Mouse (Mus musculus) adrenal gland, adult 8-10 months (tissue): ENCODE results near the gene Aadacl3. TPM values are rescaled to one million over a fixed set of nuclear protein-coding genes. Genes with fewer than 3 reads are reported as not detected.

ENCODE experiments used
- DNase-seq: peaks from one replicate; pipeline ENCODE4 v3.0.0; 2022
- total RNA-seq, 4 experiments: library from RNA; stranded (reverse); gene quantifications; 2 replicates each; pipeline ENCODE4 v1.2.4; 2022

Gene Aadacl3
- not detected for total RNA-seq

DNA sequence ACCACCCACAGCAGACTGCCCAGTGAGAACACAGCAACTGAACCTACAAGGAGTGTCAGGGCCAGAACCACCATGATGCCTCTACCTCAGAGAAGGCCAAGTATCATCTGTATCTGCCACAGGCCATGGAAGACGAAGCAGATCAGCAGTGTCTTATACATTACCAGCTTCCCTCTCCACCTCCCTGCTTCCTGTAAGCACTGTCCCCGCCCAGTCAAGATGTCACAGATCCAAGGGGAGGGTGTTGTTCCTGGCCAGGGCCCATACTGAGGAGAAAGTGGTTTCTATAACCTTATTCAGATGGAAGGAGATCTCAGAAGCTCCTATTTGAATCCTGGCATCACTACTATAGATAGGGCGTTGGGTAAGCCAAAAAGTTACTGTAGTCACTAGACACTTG lies at the start of gene Aadacl3:
TSS of gene Aadacl3 (minus strand) at position 101 of the 400 bp plus-strand sequence.
- DNase-seq = no peak

DNA sequence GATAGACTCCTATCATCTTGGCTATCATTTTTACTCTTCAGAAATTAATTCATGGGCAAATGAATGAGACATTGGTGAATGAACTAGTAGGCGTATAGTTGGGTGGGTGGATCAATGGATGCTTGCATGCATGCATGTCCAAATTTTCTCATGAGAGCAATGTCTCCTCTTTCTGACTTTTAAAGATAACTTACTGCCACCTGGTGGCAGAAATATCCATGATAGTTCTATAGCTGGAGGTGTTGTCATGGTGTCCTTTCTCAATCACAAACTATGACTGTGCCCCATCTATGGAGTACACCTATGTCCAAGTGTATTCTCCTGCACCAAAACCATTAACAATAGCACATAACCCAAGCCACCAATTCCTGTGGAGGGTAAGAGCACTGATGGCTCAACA lies 43.0 kb upstream of the Aadacl3 start:
- DNase-seq = no peak

DNA sequence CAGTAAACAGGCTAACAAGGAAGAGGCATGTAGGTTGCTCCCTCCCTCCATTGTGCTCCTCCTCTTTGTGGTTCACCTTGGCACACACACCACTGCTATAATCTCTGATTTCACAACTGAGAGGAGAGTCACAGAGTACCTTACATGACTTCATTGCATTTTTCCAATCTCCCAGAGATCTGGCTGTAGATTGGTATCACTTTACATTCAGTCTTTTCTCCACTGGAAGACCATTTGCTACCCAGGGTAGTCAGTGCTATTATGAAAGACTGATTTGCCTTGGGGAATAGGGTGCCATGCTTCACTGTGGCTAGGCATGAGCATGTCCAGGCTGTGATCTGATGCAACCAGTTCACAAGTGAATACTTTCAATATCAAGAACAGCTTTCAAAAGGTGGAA lies 29.8 kb upstream of the Aadacl3 start:
- no peak for DNase-seq

DNA sequence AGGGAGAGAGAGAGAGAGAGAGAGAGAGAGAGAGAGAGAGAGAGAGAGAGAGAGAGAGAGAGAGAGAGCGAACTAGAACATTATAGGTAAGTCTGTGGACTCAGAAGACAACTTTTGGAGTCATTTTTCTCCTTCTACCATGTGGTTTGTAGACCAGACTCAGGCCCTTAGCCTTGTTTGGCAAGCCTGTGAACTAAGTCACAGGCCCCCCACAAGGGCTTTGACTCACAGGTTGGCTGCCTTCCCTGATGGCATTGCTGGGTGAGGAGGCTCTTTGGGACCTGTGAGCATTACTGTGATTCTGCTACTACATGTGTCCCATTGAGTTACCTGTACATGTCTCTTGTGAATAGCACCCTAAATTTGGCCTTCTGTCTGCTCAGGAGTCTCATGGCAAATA lies 4.5 kb upstream of the Aadacl3 start:
- DNase-seq = no peak

DNA sequence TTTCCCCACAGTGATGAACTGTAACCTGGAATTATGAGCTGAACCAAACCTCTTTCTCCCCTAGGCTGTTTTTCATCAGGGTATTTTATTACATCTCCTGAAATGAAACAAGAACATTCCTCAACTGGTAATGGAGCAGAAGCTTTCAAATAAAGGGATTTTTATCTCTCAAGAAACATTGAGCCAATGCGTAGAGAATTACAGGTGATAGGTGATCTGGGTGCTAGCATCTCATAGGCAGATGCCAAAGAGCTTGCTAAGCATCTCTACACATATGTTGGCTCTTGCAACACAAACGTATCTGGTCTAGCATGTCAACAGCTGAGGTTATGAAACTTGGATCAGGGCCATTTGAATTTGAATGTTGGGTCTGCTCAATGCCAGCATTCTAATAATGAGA lies 1.6 kb upstream of the Aadacl3 start:
- no peak for DNase-seq

DNA sequence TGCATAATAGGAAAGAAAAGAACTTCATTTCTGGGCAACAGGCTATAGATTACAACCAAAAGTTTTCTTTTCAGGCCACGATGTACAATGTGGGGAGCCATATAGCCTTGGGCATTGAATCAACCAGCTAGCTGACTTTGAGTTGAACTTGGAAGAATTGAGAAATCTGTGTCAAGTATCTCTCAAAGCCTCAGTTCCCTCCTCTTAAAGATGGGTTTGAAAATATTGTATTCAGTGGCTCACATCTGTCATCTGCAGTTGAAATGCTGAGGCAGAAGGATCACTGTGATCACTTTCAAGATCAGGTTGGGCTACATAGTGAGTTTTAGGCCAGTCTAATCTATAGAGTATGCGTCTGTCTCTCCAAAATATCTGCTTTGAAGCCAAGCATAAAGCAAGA lies 10.3 kb downstream of the Aadacl3 start, which contains the start of gene Gm9944:
TSS of gene Gm9944 (minus strand) at position 101 of the 400 bp plus-strand sequence.
- DNase-seq = no peak

DNA sequence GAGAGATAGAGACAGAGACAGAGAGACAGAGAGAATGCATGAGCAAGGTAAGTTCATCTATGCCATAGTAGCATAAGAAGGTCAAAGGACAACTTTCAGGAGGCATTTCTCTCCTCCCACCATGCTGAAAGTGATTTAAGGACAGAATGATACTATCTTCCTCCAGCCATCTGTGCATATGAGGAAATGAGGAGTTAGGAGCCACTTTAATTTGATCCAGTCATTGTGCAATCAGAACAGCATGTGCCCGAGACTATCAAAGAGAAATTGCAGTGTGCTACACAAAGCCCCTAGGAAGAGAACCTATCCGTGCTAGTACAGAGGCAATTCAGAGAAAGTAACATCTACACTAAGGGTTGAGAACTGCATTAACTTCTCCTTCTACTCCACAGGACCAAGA lies 15.0 kb downstream of the Aadacl3 start:
- no peak for DNase-seq

DNA sequence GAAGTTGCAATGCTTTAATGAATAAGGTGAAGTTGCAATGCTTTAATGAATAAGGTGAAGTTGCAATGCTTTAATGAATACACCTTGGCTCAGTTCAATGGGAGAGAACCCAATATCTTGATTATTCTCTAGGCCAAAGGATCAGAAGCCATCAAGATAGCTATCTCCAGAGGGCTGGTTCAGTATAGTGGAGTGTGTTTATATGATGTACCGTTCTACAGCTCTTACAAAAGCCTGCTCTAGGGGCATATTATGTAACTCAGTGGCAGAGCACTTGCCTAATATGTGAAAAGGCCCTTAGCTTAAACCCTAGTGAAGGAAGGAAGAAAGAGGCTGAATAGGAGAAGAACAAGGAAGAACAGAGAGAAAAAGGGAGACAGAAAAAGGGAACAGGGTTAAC lies 22.0 kb downstream of the Aadacl3 start:
- no peak for DNase-seq

DNA sequence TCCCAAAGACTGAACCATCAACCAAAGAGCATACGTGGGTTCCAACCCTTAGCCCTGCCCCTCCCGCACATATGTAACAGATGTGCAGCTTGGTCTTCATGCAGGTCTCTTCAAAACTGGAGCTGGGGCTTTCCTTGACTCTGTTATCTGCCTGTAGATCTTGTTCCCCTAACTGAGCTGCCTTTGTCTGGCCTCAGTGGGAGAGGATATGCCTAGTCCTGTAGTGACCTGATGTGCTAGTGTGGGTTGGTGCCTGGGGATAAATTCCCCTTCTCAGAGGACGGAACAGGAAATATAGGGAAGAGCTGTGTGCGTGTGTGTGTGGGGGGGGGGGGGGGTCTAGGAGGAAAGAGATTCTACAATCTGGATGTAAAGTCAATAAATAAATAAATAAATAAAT lies 22.5 kb downstream of the Aadacl3 start:
- DNase-seq = no peak

DNA sequence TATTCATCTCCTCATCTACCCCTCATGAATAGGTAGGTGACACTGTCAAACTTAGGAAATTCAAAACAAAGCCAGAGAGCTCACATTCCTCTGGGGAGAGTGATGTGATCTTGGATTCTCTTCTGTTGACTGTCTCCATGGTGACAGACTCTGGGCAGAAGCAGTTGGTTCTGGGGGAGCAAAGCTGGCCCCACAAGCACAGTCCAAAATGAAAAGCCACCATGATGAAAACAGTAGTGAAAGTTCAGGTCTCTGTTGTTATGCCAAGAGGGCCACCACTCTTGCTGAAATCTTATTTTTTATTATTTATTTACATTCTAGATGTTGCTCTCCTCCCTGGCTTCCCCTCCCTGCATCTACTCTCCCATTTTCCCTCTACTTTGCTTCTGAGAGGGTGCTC lies 24.9 kb downstream of the Aadacl3 start, which contains the start of gene 1700012P22Rik:
TSS of gene 1700012P22Rik (minus strand) at position 101 of the 400 bp plus-strand sequence.
- DNase-seq = no peak

DNA sequence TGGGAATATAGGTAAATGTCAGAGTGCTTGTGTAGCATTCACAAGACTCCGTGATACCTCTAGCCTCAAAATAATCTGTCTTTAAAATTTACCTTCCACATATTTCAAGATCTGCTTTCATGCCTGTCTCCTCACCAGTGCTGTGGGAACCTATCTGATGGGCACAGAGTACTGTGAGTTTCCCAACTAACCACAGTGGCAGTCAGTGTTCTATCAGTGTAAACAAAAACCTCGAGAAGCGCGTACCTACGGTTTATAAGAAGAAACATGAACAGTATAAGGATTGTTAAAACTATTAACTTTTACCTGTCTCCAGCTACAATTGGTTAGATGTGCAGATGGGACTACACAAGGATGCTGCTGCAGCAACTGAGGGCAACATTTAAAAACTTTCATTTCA lies 30.3 kb downstream of the Aadacl3 start:
- no peak for DNase-seq

DNA sequence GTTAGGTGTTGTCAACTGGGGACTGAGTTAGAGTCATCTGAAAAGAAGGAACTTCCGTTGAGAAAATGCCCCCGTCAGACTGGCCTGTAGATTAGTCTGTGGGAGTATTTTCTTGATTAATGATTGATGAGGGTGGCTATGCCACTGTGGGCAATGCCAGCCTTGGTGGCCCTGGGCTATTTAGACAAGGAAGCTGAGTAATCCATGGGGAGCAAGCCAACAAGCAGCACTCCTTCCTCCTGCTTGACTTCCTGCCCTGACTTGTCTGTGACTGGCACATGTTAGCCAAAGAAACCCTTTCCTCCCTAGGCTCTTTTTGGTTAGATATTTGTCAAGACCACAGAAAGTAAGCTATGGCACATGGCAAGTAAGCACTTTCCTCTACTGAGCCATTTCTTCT lies 32.8 kb downstream of the Aadacl3 start:
- DNase-seq = no peak

DNA sequence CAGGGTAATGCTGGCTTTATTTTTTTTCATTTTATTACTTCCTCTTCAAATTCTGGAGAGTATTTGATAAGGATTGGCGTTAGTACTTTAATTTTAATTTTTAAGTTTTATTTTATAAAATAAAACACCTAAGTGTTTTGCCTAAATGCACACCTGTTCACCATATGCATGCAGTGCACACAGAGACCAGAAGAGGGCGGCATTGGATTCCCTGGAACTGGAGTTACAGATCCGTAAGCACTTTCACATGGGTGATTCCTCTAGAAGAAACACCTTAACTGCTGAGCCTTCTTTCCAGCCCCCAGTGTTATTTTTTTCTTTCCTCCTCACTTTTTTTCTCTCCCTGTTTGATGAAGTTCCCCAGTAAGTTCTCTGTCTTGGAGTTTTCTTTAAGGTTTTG lies 34.7 kb downstream of the Aadacl3 start:
- no peak for DNase-seq

DNA sequence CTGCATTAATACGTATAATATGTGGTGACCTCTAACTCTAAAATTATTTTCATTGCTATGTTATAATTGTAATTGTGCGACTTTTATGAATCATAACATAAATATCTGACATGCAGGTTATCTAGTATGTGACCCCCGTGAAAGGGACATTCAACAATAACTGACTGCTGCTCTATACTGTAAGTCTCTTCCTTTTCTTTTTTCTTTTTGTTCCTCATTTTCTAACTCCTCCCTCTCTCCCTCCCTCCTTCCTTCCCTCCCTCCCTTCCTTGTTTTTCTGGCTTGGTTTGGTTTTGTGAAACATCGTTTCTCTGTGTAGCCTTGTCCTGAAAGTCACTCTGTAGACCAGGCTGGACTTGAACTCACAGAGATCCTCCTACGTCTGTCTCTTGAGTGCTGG lies 39.0 kb downstream of the Aadacl3 start:
- no peak for DNase-seq

DNA sequence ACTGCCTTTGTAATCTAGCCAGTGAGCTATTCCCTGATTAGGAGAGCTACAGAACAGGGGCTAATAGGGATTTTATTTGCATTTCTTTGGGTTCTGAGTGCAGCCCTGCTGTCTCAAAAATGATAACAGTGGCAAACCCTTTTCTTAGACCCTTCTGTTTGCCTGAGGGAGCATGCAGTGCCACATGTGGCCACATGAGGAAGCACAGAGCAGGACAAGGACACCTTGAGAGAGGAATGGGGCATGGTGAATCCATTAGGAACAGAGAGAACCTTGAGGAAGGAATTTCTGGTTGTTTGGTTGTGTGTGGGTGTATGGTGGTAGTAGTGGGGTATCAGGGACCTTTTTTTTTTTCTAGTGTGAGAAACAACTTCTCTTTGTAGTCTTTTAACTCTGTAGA lies 42.9 kb downstream of the Aadacl3 start:
- no peak for DNase-seq

DNA sequence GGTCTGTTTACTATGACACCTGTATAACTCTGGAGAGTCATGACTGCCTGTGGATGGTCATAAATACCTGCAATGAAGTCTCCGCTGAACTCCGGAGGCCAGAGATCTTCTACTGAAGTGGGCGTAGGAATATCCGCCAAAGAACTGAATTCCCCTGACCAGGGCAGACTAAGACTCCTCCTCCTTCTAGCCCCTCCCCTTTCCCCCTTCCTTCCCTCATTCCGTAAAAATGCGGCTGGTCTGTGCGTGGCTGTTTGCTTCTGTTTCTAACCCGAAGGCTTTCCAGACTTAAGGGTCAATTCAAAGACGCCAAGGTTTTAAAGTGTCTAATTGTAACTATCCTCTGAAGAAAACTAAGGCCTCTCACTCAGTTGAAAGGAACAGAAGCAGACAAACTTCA lies 55.3 kb downstream of the Aadacl3 start, which contains the start of gene Pramef12:
TSS of gene Pramef12 (minus strand) at position 175 of the 400 bp plus-strand sequence.
- DNase-seq = no peak

DNA sequence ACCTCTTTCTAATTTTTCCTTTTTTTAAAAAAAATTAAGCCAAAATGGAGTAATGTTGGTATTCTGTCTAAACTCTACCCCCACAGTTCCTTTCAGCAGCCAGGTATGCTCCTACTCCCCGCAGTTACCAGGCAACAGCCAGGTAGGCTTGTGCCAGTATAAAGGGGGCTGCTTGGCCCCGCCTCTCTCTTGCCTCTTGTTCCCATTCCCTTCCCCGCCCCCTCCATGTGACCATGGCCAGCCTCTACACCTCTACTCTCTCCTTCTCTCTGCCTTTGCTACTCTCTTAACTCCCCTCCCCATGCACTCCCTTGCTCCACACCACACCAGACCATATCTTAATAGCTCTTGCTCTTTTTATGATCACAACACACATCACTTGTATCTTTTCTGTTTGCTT lies 57.3 kb downstream of the Aadacl3 start:
- no peak for DNase-seq

DNA sequence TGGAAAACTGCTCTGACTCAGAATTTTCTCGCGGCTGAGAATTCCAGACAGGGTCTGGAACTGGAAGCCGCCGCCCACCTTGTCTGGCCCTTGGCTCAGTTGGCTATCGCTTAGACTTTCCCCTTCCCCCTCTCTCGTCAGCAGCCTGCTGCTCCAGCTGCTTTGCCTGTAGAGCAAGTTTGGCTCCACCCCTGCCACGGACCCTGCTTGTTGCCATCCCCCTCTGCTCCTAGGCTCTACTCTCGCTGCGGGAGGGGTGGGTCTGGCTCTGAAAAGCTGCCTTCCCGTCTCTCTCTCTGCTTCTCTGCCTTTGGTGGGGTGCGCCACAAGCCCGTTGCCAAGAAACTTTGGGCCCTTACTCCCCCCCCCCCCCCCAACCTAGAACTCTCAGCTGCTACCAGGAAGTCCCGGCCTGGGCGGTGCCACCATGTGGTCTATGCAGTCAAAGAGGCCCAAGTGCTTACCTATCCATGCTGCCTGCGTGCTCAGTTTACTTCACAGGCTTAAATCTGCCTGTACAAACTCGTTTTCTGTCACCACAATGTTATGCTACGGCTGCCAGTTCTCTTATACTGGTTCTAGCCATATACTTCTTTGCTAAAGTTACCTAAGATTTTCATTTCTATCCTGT lies 59.0 kb downstream of the Aadacl3 start:
- DNase-seq = no peak

Other genes starting within 250 kb of the Aadacl3 start
- gene Pramel5, start 183.3 kb downstream of the Aadacl3 start, total RNA-seq = not detected
- not detected for gene Gm13128, start 133.5 kb downstream of the Aadacl3 start, total RNA-seq
- gene Gm13119, start 105.8 kb downstream of the Aadacl3 start, total RNA-seq = not detected
- gene Pramef20, start 85.8 kb downstream of the Aadacl3 start, total RNA-seq = not detected
- not detected for gene Pramef12, start 55.3 kb downstream of the Aadacl3 start, total RNA-seq
- not detected for gene 1700012P22Rik, start 25.0 kb downstream of the Aadacl3 start, total RNA-seq
- not detected for gene Gm9944, start 10.4 kb downstream of the Aadacl3 start, total RNA-seq
- not detected for gene 9430007A20Rik, start 56.1 kb upstream of the Aadacl3 start, total RNA-seq
- not detected for gene Gm13124, start 101.4 kb upstream of the Aadacl3 start, total RNA-seq
- gene Aadacl4, start 150.0 kb upstream of the Aadacl3 start, total RNA-seq = not detected
- gene Gm436, start 222.6 kb upstream of the Aadacl3 start, total RNA-seq = not detected